Comparison of ENCODE assay signal across 16 mouse cellular contexts in the genomic region with DNA sequence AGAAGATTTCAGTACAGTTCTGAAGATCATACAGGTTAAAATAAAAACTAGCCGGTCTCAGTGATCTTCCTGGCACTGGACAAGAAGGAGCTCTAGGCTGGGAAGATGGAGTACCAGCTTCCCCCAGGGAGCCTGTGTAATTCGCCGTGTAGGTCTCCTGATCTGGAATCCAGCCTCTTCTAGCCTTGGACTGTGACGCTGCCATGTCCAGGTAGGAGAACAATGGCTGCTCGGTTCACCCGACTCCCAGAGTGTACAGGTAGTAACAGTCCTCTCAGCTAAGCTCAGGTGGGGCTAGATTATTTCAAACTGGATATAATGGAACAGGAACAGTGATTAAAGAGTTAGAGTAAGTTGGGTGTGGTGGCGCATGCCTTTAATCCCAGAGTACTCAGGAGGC.
"Had no signal": no experiment of that assay in that cellular context is flagged by ENCODE, and none has a peak within 500 bp of the region (broad histone marks: within the 10 kb centered on the region; RNA-seq: fewer than 3 reads in every experiment).

No protein-coding gene starts in this region.

- H3K4me1 ChIP-seq: neural tube, embryonic 13.5 days; neural tube, embryonic 15.5 days; stomach, embryonic 15.5 days had no signal

- H3K27ac ChIP-seq: neural tube, embryonic 13.5 days; neural tube, embryonic 15.5 days; stomach, embryonic 15.5 days; stomach, postnatal 0 days had no signal

- H3K9me3 ChIP-seq: neural tube, embryonic 13.5 days; neural tube, embryonic 15.5 days; stomach, embryonic 15.5 days had no signal

- DNase-seq: retina, postnatal 1 day; right cerebral cortex, adult 18-20 months; right cerebral cortex, postnatal 14 days; right cerebral cortex, postnatal 25 days; right cerebral cortex, postnatal 4 days; spleen, adult 18-20 months; thymus, adult 18-20 months; thymus, adult 2 months; thymus, postnatal 14 days; thymus, postnatal 25 days; thymus, postnatal 36 days; thymus, postnatal 4 days had no signal

- H3K4me3 ChIP-seq: neural tube, embryonic 13.5 days; neural tube, embryonic 15.5 days; stomach, embryonic 15.5 days had no signal

- H3K27me3 ChIP-seq: neural tube, embryonic 13.5 days; neural tube, embryonic 15.5 days; stomach, embryonic 15.5 days had no signal
